Mouse (Mus musculus) stomach, postnatal 0 days (tissue): ENCODE measurements around the gene Fam19a3. TPM values are rescaled to one million over a fixed set of nuclear protein-coding genes. Genes with fewer than 3 reads are reported as not detected.
A peak's percentile ranks its signal among the peaks of the same experiment; 100 is the strongest.

Experiments
- ATAC-seq: fragments of 200-750 bp; cut with Nextera tagmentation; 2 replicates; pipeline ENCODE4 v1.8.0; 2017; ENCODE audit not compliant: low FRiP score, low TSS enrichment
- DNase-seq: peaks from one replicate; pipeline ENCODE4 v3.0.0-alpha.2; 2016; ENCODE audit warnings: low spot score
- H3K27ac ChIP-seq: fragments of 300-500 bp; sonication (generic); replicated peaks from 2 replicates; pipeline ENCODE4 v1.5.1; 2014; ENCODE audit warnings: mild to moderate bottlenecking, control low read depth
- H3K27me3 ChIP-seq: fragments of 300-500 bp; sonication (generic); 2 replicates; pipeline ENCODE4 v1.6.1; 2014; ENCODE audit warnings: low read length; ENCODE audit not compliant: control insufficient read depth, insufficient read depth
- H3K36me3 ChIP-seq: fragments of 300-500 bp; sonication (generic); 2 replicates; pipeline ENCODE4 v1.6.1; 2014; ENCODE audit warnings: low read length, mixed read lengths; ENCODE audit not compliant: control insufficient read depth, insufficient read depth
- H3K4me1 ChIP-seq: fragments of 300-500 bp; sonication (generic); replicated peaks from 2 replicates; pipeline ENCODE4 v1.6.1; 2014; ENCODE audit warnings: antibody characterized with exemption; ENCODE audit not compliant: control insufficient read depth, insufficient read depth
- H3K4me2 ChIP-seq: fragments of 300-500 bp; sonication (generic); replicated peaks from 2 replicates; pipeline ENCODE4 v1.6.1; 2014; ENCODE audit warnings: low read depth, mild to moderate bottlenecking, control low read depth, moderate library complexity
- H3K4me3 ChIP-seq: fragments of 300-500 bp; sonication (generic); 2 replicates; pipeline ENCODE4 v1.5.1; 2014; ENCODE audit warnings: low read depth, low read length, control low read depth
- H3K9ac ChIP-seq: fragments of 300-500 bp; sonication (generic); 2 replicates; pipeline ENCODE4 v1.6.1; 2014; ENCODE audit warnings: mild to moderate bottlenecking, low read length, control low read depth, mixed read lengths
- H3K9me3 ChIP-seq: fragments of 300-500 bp; sonication (generic); 2 replicates; pipeline ENCODE4 v1.6.1; 2016; ENCODE audit warnings: low read length; ENCODE audit not compliant: control insufficient read depth
- CTCF ChIP-seq: IDR thresholded peaks from 2 replicates; pipeline ENCODE4 v1.5.1; 2016; ENCODE audit warnings: antibody characterized with exemption, low read depth, mild to moderate bottlenecking, moderate library complexity
- EP300 ChIP-seq: optimal IDR thresholded peaks from 2 replicates; pipeline ENCODE3; 2016; ENCODE audit warnings: antibody characterized with exemption
- WGBS: fragments of 180-500 bp; shearing (Covaris S2); extraction: QIAGEN DNeasy Blood & Tissue Kit; methylation state at CpG from one replicate; pipeline ENCODE4 v1.1.7; 2014; 5-methylcytosine and 5-hydroxymethylcytosine counted together
- polyA plus RNA-seq: library from polyadenylated mRNA; unstranded; fragments of >200 nt; fragmentation: Nextera tagmentation; extraction: Ambion mirVana; gene quantifications from 2 replicates; pipeline ENCODE4 v1.2.1, GENCODE M21; 2015

Fam19a3 gene
- polyA plus RNA-seq, 1 experiment from 2014 or later: not detected

DNA sequence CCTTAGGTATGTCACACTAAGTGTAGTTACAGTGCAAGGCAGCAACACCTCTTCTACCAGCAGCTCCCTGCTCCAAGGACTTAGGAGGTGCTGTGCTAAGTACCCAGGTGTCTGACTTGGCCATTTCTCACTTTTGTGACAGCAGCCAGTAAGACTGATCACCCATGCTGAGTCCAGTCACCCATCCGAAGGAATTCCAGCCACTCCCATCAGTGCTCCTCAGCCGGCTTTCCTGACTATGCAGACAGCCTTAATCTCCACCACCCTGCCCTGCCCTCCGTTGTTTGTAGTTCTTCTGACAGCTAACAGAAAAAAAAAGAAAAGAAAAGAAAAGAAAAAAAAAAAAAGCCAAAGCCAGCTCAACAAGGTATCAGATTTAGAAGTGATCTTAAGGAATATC is 30.1 kb upstream of the Fam19a3 start:
- TF ChIP-seq EP300 (no peak), CTCF (no peak)
- ATAC-seq: peak; percentile 68
- H3K27me3 ChIP-seq: no peaks in the 10 kb centered on the region
- H3K9ac ChIP-seq: no peak overlapping the region
- no peak overlapping the region for H3K4me3 ChIP-seq
- H3K4me2 ChIP-seq: no peak overlapping the region
- no peak overlapping the region for H3K27ac ChIP-seq
- peak; percentile 53 for DNase-seq
- WGBS: 31% methylated on average over 3 of the region's 3 CpGs
- no peaks in the 10 kb centered on the region for H3K9me3 ChIP-seq
- no peaks in the 10 kb centered on the region for H3K4me1 ChIP-seq
- no peaks in the 10 kb centered on the region for H3K36me3 ChIP-seq

DNA sequence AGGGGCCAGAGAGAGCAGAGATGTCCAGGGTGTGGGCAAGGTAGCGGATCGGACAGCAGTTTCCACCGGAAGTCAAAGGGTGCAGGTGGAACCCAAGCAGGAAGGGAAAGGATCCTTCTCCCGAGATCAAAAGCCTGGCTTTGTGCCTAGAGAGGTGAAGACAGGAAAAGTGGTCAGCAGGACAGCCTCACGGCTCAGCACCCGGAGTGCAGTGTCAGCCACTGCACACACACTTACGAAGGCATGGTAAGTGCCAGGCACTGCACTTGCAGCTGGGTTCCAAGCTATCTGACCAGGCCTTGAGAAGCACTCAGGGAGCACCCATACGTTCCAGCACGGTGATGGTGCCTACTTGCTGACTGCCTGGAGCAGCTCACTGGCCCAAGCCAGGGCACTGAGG is 23.9 kb upstream of the Fam19a3 start:
- no peaks in the 10 kb centered on the region for H3K27me3 ChIP-seq
- no peaks in the 10 kb centered on the region; the same call in 1 of the 2 replicates for H3K36me3 ChIP-seq
- no peaks in the 10 kb centered on the region for H3K4me1 ChIP-seq
- H3K9ac ChIP-seq: no peak overlapping the region
- H3K9me3 ChIP-seq: no peaks in the 10 kb centered on the region
- no peak overlapping the region for H3K27ac ChIP-seq
- TF ChIP-seq EP300 (no peak), CTCF (no peak)
- DNase-seq (no peak), ATAC-seq (no peak)
- H3K4me2 ChIP-seq: no peak overlapping the region
- H3K4me3 ChIP-seq: no peak overlapping the region
- 76% methylated on average over 9 of the region's 9 CpGs for WGBS

DNA sequence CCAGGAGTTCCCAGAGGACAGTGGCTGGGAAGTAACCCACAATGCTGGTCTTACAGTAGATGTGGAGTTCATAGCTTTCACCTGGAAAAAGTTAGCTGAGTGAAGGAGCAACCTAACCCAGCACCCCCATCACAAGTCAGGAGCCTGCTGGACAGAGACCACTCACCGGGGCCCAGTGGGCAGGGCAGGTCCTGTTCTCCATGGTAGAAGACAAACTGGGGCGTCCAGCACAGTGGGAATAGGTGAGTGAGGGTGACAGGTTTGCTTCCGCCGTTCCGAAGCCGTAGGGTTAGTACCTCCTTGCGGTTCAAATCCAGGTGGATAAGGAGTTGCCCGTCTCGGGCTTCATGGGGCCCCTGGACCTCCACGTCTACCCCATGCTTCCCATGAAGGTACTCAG is 22.7 kb upstream of the Fam19a3 start:
- Histone ChIP-seq H3K27me3 (no peaks in the 10 kb centered on the region), H3K9ac (no peak overlapping the region), H3K4me2 (no peak overlapping the region), H3K36me3 (peaks cover 3% of the 10 kb centered on the region; the same call in 1 of the 2 replicates), H3K4me1 (no peaks in the 10 kb centered on the region), H3K4me3 (no peak overlapping the region), H3K9me3 (no peaks in the 10 kb centered on the region), H3K27ac (no peak overlapping the region)
- TF ChIP-seq EP300: no peak
- no peak for TF ChIP-seq CTCF
- no peak for DNase-seq
- WGBS: 96% methylated on average over 10 of the region's 10 CpGs
- ATAC-seq: no peak

DNA sequence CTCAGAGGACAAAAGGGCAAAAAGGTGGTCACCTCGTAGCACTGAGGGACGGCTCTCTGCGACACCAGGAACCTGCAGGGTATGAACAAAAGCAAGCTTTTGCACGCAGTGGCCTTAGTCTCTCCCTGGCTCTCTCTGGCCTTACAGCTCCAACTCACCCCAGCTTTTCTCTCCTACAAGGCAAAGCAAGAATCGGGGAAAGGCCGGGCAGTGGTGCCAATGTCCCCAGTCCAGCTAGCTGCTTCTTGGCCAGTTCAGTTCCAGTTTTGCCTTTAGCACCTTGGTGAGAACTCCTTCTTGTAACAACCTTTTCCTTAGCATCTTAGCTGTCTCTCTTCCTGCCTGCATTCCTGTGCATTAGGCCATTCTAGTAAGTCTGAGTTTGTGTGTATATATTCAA is 19.8 kb upstream of the Fam19a3 start:
- no peak for ATAC-seq
- no peak overlapping the region for H3K9ac ChIP-seq
- H3K27me3 ChIP-seq: no peaks in the 10 kb centered on the region
- TF ChIP-seq CTCF (no peak), EP300 (no peak)
- H3K4me1 ChIP-seq: no peaks in the 10 kb centered on the region
- H3K4me2 ChIP-seq: no peak overlapping the region
- H3K36me3 ChIP-seq: peaks cover 7% of the 10 kb centered on the region
- no peak overlapping the region for H3K4me3 ChIP-seq
- H3K9me3 ChIP-seq: no peaks in the 10 kb centered on the region
- no peak for DNase-seq
- WGBS: 87% methylated on average over 6 of the region's 6 CpGs
- no peak overlapping the region for H3K27ac ChIP-seq

DNA sequence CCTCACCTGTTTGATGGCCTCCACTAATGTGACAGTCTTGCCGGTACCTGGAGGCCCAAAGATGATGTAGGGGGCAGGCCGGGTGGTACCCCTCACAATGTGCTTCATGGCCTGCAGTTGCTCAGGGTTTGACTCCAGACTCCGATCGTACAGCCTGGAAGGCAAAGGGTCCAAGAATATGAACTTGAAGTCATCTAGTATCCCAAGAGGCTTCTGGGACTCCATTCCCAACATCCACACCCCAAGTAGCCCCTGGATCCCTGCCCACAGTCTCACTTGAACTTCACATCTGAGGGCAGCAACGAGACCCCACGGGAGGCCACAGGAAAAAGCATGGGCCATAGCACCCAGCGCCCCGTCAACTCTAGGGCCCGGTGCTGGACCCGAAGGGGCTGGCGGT is 19.0 kb upstream of the Fam19a3 start:
- no peak for TF ChIP-seq CTCF
- no peak for TF ChIP-seq EP300
- Histone ChIP-seq H3K27me3 (no peaks in the 10 kb centered on the region), H3K4me1 (no peaks in the 10 kb centered on the region), H3K4me3 (no peak overlapping the region), H3K9me3 (no peaks in the 10 kb centered on the region), H3K27ac (no peak overlapping the region), H3K36me3 (peaks cover 7% of the 10 kb centered on the region), H3K4me2 (no peak overlapping the region), H3K9ac (no peak overlapping the region)
- DNase-seq: no peak
- WGBS: 98% methylated on average over 11 of the region's 11 CpGs
- no peak for ATAC-seq

DNA sequence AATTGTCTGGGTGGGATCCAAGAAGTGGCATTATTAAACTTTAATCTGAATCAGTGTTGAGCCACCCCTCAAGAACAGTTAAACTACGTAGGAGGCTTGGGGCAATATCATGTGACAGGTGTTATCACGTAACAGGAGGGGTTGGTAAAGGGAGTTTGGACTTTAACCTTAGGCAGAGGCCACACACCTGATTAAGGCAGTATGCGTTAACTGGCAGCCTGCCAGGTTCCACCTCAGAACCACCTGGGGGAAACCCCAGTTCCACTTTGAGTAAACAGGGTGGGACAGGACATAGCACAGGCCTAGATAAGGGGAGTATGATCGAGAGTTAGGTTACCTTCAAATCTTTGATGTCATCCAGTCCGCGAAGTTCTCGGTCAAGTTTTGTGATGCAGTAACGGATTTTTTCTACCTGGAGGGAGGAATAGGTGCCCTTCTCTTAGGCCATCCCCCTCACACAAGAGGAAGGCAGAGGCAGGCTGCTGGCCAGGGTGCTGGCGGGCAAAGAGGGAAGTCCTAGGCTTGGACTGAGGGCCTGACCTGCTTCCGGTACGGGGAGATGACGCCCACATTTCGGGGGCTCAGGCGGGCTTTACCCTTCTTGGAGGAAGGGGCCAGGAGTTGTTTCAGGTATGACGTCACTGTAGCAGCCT is 14.9 kb upstream of the Fam19a3 start:
- 62% methylated on average over 15 of the region's 15 CpGs for WGBS
- no peaks in the 10 kb centered on the region for H3K27me3 ChIP-seq
- peaks cover 10% of the 10 kb centered on the region for H3K36me3 ChIP-seq
- 0 out of 2 replicates have a peak overlapping the region, but pooled peaks have one; percentile 4 for H3K9ac ChIP-seq
- H3K4me3 ChIP-seq: no peak overlapping the region
- peak; percentile 94 for DNase-seq
- H3K9me3 ChIP-seq: no peaks in the 10 kb centered on the region
- H3K27ac ChIP-seq: peak overlapping the region; percentile 58
- H3K4me1 ChIP-seq: peaks cover 14% of the 10 kb centered on the region
- peak; percentile 87 for ATAC-seq
- no peak for TF ChIP-seq EP300
- H3K4me2 ChIP-seq: no peak overlapping the region
